Mouse (Mus musculus): Measurements from ENCODE around the gene A230050P20Rik. TPM values are rescaled to one million over a fixed set of nuclear protein-coding genes. Genes with fewer than 3 reads are reported as not detected.
A peak's percentile ranks its signal among the peaks of the same experiment; 100 is the strongest.
"Not testable (repeated sequence)": the region's sequence is repeated elsewhere in the genome, so short reads cannot be mapped to it uniquely, and the experiment has no call there.

Gene A230050P20Rik
- polyA plus RNA-seq (2012; rRNA removed), result 82.8 and 108 TPM in 2 replicates

DNA sequence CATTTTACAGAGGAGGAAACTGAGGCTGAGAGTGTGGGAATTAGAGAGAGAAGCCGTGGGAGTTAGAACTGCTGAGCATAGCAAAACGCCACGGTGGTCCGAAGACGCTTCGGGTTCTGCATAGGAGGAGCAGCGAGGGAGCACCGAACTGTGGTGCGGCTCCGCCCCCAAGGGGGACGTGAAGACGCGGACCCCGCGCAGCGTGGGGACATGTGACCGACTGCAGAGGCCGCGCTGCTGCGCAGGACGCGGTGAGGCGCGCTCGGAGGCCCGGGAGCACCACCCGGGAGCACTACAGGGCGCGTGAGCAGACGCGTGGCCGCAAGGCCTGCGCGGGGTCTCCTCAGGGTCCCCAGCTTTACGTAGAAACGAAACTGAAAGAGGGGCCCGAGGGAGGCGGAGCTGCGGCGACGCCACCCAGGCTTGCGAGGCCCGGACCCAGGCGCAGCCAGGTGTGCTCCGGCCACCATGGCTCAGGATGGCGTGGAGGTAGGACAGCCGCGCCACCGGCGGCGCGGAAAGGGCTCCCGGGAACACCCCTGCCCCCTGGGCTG, at the start of gene A230050P20Rik:
Gene A230050P20Rik (plus strand): TSS at position 195 of the 554 bp plus-strand sequence.
- H3K27me3 ChIP-seq (ENCODE audit: control insufficient read depth, insufficient read depth, low read length), result no peaks in the 10 kb centered on the region
- H3K4me3 ChIP-seq (ENCODE audit: extremely low read depth, insufficient read depth, insufficient read length), result peak within 1 kb of the TSS; percentile 87
- H3K36me3 ChIP-seq (ENCODE audit: control insufficient read depth, insufficient read depth, low read length), result peaks cover 9% of the 10 kb centered on the region
- H3K4me1 ChIP-seq (ENCODE audit: control insufficient read depth, insufficient read depth, insufficient read length), result peaks cover 5% of the 10 kb centered on the region; the same call in 1 of the 2 replicates
- TF ChIP-seq POLR2A (IDR thresholded peaks at IDR 0.05; ENCODE audit: low read depth, low read length) (no peak), CTCF (IDR thresholded peaks at IDR 0.05; ENCODE audit: extremely low read depth, insufficient read depth, insufficient read length, insufficient replicate concordance) (no peak)
- DNase-seq (ENCODE audit: low read depth in 1 of 2, low spot score in 2 of 2), result peak; percentile 17 to 54
- H3K27ac ChIP-seq (ENCODE audit: insufficient read depth, low read length), result 0 out of 2 replicates have a peak within 1 kb of the TSS, but pooled peaks have one; percentile 9
- WGBS, result under 1% methylated on average over 53 of the region's 53 CpGs

DNA sequence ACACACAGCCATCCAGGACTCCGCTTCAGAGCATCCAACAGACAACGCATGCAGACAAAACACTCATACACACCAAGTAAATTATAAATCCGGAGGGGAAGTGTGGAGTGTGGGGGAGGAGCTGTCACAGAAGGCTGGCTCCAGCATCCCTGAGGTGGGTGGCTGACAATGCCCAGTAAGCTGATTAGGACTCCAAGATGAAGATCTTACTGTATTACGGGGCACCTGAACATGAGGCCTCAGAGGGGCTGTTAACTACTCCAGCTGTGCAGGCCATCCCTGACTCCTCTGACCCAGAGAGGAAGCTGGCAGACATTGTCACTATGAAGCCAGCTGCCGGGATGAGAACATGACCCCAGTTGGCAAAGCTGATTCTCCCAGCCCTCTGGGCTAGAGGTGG, 48.4 kb upstream of the A230050P20Rik start:
- Histone ChIP-seq H3K27me3 (ENCODE audit: control insufficient read depth, insufficient read depth, low read length) (no peaks in the 10 kb centered on the region), H3K27ac (ENCODE audit: insufficient read depth, low read length) (no peak overlapping the region), H3K4me1 (ENCODE audit: control insufficient read depth, insufficient read depth, insufficient read length) (no peaks in the 10 kb centered on the region), H3K36me3 (ENCODE audit: control insufficient read depth, insufficient read depth, low read length) (no peaks in the 10 kb centered on the region), H3K4me3 (ENCODE audit: extremely low read depth, insufficient read depth, insufficient read length) (no peak overlapping the region)
- no peak for DNase-seq (ENCODE audit: low read depth in 1 of 2, low spot score in 2 of 2)
- WGBS, result 72% methylated on average over 5 of the region's 5 CpGs
- TF ChIP-seq CTCF (IDR thresholded peaks at IDR 0.05; ENCODE audit: extremely low read depth, insufficient read depth, insufficient read length, insufficient replicate concordance) (no peak), POLR2A (IDR thresholded peaks at IDR 0.05; ENCODE audit: low read depth, low read length) (no peak)

- DNase-seq (ENCODE audit: low read depth in 1 of 2, low spot score in 2 of 2), result no peak
- 77% methylated on average over 3 of the region's 3 CpGs for WGBS
- no peak overlapping the region for H3K27ac ChIP-seq (ENCODE audit: insufficient read depth, low read length)
These were observed 45.6 kb upstream of the A230050P20Rik start for GRCm38 (mm10) chr9:20822821-20823220.

GRCm38 (mm10) chr9:20825781-20826180, 42.7 kb upstream of the A230050P20Rik start:
- H3K36me3 ChIP-seq (ENCODE audit: control insufficient read depth, insufficient read depth, low read length), result no peaks in the 10 kb centered on the region
- no peak overlapping the region for H3K4me3 ChIP-seq (ENCODE audit: extremely low read depth, insufficient read depth, insufficient read length)
- H3K27me3 ChIP-seq (ENCODE audit: control insufficient read depth, insufficient read depth, low read length), result no peaks in the 10 kb centered on the region
- DNase-seq (ENCODE audit: low read depth in 1 of 2, low spot score in 2 of 2), result no peak
- TF ChIP-seq POLR2A (IDR thresholded peaks at IDR 0.05; ENCODE audit: low read depth, low read length), result no peak
- TF ChIP-seq CTCF (IDR thresholded peaks at IDR 0.05; ENCODE audit: extremely low read depth, insufficient read depth, insufficient read length, insufficient replicate concordance), result no peak
- no peak overlapping the region for H3K27ac ChIP-seq (ENCODE audit: insufficient read depth, low read length)
- no peaks in the 10 kb centered on the region for H3K4me1 ChIP-seq (ENCODE audit: control insufficient read depth, insufficient read depth, insufficient read length)
- 58% methylated on average over 5 of the region's 5 CpGs for WGBS

More at GRCm38 (mm10) chr9:20822821-20823220, 45.6 kb upstream of the A230050P20Rik start:
- TF ChIP-seq CTCF (IDR thresholded peaks at IDR 0.05; ENCODE audit: extremely low read depth, insufficient read depth, insufficient read length, insufficient replicate concordance) (no peak), POLR2A (IDR thresholded peaks at IDR 0.05; ENCODE audit: low read depth, low read length) (no peak)
- no peaks in the 10 kb centered on the region for H3K36me3 ChIP-seq (ENCODE audit: control insufficient read depth, insufficient read depth, low read length)
- no peaks in the 10 kb centered on the region for H3K27me3 ChIP-seq (ENCODE audit: control insufficient read depth, insufficient read depth, low read length)
- no peaks in the 10 kb centered on the region for H3K4me1 ChIP-seq (ENCODE audit: control insufficient read depth, insufficient read depth, insufficient read length)
- H3K4me3 ChIP-seq (ENCODE audit: extremely low read depth, insufficient read depth, insufficient read length), result no peak overlapping the region

DNA sequence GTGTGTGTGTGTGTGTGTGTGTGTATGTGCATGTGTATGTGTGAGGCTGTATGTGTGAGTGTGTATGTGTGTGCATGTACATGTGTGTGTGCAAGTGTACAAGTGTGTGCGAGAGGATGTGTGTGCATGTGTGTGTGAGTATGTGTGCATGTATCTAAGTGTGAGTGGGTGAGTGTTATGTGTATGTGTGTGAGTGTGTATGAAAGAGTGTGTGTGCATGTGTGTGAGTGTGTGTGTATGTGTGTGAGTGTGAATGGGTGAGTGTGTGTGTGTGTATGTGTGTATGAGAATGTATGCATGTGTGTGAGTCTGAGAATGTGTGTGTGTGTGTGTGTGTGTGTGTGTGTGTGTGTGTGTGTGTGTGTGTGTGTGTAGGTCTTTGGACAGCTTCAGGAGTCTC, 40.3 kb upstream of the A230050P20Rik start:
- no peak overlapping the region for H3K27ac ChIP-seq (ENCODE audit: insufficient read depth, low read length)
- WGBS, result 89% methylated on average over 1 of the region's 1 CpGs
- no peak overlapping the region for H3K4me3 ChIP-seq (ENCODE audit: extremely low read depth, insufficient read depth, insufficient read length)
- DNase-seq (ENCODE audit: low read depth in 1 of 2, low spot score in 2 of 2), result no peak
- no peaks in the 10 kb centered on the region for H3K36me3 ChIP-seq (ENCODE audit: control insufficient read depth, insufficient read depth, low read length)
- TF ChIP-seq POLR2A (IDR thresholded peaks at IDR 0.05; ENCODE audit: low read depth, low read length) (no peak), CTCF (IDR thresholded peaks at IDR 0.05; ENCODE audit: extremely low read depth, insufficient read depth, insufficient read length, insufficient replicate concordance) (no peak)
- no peaks in the 10 kb centered on the region for H3K27me3 ChIP-seq (ENCODE audit: control insufficient read depth, insufficient read depth, low read length)
- no peaks in the 10 kb centered on the region for H3K4me1 ChIP-seq (ENCODE audit: control insufficient read depth, insufficient read depth, insufficient read length)

GRCm38 (mm10) chr9:20830901-20831643, 37.4 kb upstream of the A230050P20Rik start:
- Histone ChIP-seq H3K27me3 (ENCODE audit: control insufficient read depth, insufficient read depth, low read length) (no peaks in the 10 kb centered on the region), H3K4me1 (ENCODE audit: control insufficient read depth, insufficient read depth, insufficient read length) (no peaks in the 10 kb centered on the region), H3K36me3 (ENCODE audit: control insufficient read depth, insufficient read depth, low read length) (no peaks in the 10 kb centered on the region), H3K4me3 (ENCODE audit: extremely low read depth, insufficient read depth, insufficient read length) (no peak overlapping the region), H3K27ac (ENCODE audit: insufficient read depth, low read length) (no peak overlapping the region)
- 19% methylated on average over 19 of the region's 19 CpGs for whole genome bisulfite sequencing
- TF ChIP-seq CTCF (IDR thresholded peaks at IDR 0.05; ENCODE audit: extremely low read depth, insufficient read depth, insufficient read length, insufficient replicate concordance), result peak; percentile 75; the same call in 1 of the 2 replicates
- no peak for TF ChIP-seq POLR2A (IDR thresholded peaks at IDR 0.05; ENCODE audit: low read depth, low read length)
- DNase-seq (ENCODE audit: low read depth in 1 of 2, low spot score in 2 of 2), result peak; percentile 9 to 64

DNA sequence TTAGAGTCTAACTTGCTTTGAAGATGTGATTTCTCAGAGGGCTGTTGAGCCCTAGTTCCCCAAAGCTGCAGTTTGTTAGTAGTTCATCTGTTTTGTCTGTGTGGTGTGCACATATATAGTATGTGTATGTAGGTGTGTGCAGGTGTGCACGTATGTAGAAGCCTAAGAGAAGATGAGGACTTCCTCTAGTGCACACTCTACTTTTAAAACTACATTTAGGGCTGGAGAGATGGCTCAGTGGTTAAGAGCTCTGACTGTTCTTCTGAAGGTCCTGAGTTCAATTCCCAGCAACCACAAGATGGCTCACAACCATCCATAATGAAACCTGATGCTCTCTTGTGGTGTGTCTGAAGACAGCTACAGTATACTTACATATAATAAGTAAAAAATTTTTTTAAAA, 33.6 kb upstream of the A230050P20Rik start:
- no peak for DNase-seq (ENCODE audit: low read depth in 1 of 2, low spot score in 2 of 2)
- no peaks in the 10 kb centered on the region for H3K27me3 ChIP-seq (ENCODE audit: control insufficient read depth, insufficient read depth, low read length)
- no peaks in the 10 kb centered on the region for H3K36me3 ChIP-seq (ENCODE audit: control insufficient read depth, insufficient read depth, low read length)
- no peak overlapping the region for H3K4me3 ChIP-seq (ENCODE audit: extremely low read depth, insufficient read depth, insufficient read length)
- H3K27ac ChIP-seq (ENCODE audit: insufficient read depth, low read length), result no peak overlapping the region
- WGBS, result 54% methylated on average over 1 of the region's 1 CpGs
- H3K4me1 ChIP-seq (ENCODE audit: control insufficient read depth, insufficient read depth, insufficient read length), result no peaks in the 10 kb centered on the region
- TF ChIP-seq CTCF (IDR thresholded peaks at IDR 0.05; ENCODE audit: extremely low read depth, insufficient read depth, insufficient read length, insufficient replicate concordance) (no peak), POLR2A (IDR thresholded peaks at IDR 0.05; ENCODE audit: low read depth, low read length) (no peak)

- 82% methylated on average over 11 of the region's 11 CpGs for WGBS
- not testable (repeated sequence) for H3K27me3 ChIP-seq (ENCODE audit: control insufficient read depth, insufficient read depth, low read length); DNase-seq (ENCODE audit: low read depth in 1 of 2, low spot score in 2 of 2); H3K36me3 ChIP-seq (ENCODE audit: control insufficient read depth, insufficient read depth, low read length); H3K4me3 ChIP-seq (ENCODE audit: extremely low read depth, insufficient read depth, insufficient read length); H3K4me1 ChIP-seq (ENCODE audit: control insufficient read depth, insufficient read depth, insufficient read length); H3K27ac ChIP-seq (ENCODE audit: insufficient read depth, low read length)
These were observed 32.9 kb upstream of the A230050P20Rik start for GRCm38 (mm10) chr9:20835431-20835954.
